Mouse (Mus musculus): ENCODE measurements at regions not wholly inside any gene's neighbourhood (a gene's known extent, or its start where the extent isn't known, plus 50 kb on each side); places are given as distances from the start of the nearest gene placed in this dataset.
"Not testable (repeated sequence)": the region's sequence is repeated elsewhere in the genome, so short reads cannot be mapped to it uniquely, and the experiment has no call there.

DNA sequence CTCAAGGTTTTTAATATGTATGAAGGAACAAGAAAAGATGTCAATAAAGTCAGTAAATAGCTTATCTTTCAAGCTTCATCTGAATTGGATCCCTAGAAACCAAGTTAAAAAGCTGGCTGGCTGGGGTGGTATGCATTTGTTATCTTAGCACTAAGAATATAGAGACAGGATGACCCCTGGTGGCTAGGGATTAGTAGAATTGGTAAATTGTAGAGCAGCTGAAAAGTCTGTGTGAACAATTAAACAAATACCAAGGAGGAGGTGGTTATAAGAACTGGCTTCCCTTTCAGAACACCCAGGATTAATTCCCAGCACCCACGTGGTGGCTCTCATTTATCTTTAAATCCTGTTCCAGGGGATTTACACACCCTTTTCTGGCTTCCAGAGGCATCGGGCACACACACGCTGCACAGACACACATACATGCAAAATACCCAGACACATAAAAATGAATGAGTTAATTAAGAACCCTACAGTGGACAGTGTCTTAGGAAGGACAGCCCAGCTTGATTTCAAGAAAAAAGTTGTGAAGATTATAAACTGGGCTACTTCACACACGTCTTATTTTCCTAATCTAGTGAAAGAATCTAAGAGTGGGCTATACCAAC lies 170.5 kb downstream of the Pdzph1 start:
- no peak for DNase-seq (ENCODE audit: low spot score)

GRCm38 (mm10) chr17:58819339-58819738 lies 171.8 kb downstream of the Pdzph1 start:
- DNase-seq (ENCODE audit: low spot score): no peak

- not testable (repeated sequence) for DNase-seq (ENCODE audit: low spot score)
Observed at GRCm38 (mm10) chr17:58775451-58775850, 215.7 kb downstream of the Pdzph1 start.

GRCm38 (mm10) chr17:58773595-58773994 lies 217.6 kb downstream of the Pdzph1 start:
- DNase-seq (ENCODE audit: low spot score): no peak

GRCm38 (mm10) chr17:58765141-58765540 lies 226.0 kb downstream of the Pdzph1 start:
- peak; percentile 62 for DNase-seq (ENCODE audit: low spot score)

GRCm38 (mm10) chr17:58749000-58749399 lies 242.2 kb downstream of the Pdzph1 start:
- no peak for DNase-seq (ENCODE audit: low spot score)

DNA sequence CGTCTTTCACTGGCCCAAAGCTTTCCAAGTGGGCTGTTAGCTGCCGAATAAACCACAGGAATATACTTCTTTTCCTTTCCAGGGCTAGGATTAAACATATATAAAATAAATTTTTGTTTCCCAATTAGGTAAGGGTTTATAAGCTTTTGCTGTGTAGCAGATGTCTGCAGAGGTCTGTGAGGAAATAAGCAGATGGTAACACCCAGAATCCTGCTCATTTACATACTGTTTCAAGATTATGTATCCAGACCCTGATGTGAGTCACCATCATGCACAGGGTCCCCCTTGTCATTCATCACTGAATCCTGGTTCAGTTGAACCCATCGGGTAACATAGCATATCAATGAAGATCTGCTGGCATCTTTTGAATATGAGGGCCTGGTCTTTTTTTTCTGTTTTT lies 242.9 kb downstream of the Pdzph1 start:
- DNase-seq (ENCODE audit: low spot score): no peak

- no peak for DNase-seq (ENCODE audit: low spot score)
Observed at GRCm38 (mm10) chr17:58710748-58711478, 280.3 kb downstream of the Pdzph1 start.

DNA sequence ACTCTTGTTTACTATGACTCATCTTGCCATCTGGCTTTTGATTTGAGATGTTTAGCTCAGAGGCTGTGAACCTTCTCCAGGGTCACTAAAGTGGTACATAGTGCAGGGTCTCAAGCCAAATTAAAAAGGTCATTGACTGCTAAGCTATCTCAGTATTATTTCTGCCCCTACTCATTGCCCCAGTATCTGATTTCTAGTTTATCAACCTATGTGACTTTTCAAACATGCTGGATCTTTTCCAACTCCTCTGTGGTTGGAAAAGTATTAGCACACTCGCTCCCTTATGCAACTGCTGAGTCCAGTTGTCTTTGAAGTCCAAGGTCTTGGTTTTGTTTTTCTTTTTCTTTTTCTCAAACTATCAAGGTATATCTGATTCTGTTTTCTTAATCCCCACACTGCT lies 301.0 kb downstream of the Pdzph1 start:
- DNase-seq (ENCODE audit: low spot score): no peak

- DNase-seq (ENCODE audit: low spot score): no peak
Observed at GRCm38 (mm10) chr17:58672291-58672690, 318.9 kb downstream of the Pdzph1 start.

DNA sequence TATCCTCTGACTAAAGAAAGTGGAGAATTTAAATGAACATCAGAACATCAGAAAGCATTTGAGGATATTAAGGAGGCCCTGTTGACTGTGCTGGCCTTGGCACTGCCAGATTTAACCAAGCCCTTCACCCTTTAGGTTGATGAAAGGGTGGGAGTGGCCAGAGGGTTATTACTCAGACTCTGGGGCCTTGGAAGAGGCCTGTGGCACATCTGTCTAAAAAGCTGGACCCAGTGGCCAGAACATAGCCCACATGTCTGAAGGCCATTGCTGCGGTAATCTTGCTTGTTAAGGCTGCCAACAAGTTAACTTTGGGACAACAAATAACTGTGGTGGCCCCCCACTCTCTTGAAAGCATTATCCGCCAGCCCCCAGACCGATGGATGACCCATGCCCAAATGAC lies 323.1 kb downstream of the Pdzph1 start:
- no peak for DNase-seq (ENCODE audit: low spot score)

- peak; percentile 6 for DNase-seq (ENCODE audit: low spot score)
Observed at GRCm38 (mm10) chr17:58643793-58644192, 347.4 kb downstream of the Pdzph1 start.

GRCm38 (mm10) chr17:58642273-58642672 lies 348.9 kb downstream of the Pdzph1 start:
- DNase-seq (ENCODE audit: low spot score): no peak

DNA sequence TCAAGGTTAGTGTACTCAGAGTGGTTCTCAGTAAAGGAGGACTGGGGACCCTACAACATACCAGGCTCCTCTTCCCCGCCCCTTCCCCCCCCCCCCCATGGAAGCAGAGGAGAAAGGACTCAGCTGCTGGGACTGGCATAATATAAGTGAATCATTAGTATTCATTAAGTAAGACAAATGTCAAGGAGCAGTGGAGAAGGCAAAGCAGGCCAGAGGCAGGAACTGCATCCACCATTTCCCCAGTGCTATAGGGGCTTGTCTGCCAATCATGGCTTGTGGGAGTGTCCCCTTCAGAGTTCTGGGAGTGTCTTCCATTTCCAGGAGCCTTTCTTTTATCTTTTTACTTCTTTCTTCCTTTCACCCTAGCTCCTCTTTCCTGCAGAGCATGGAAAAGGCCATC lies 392.3 kb downstream of the Pdzph1 start:
- DNase-seq (ENCODE audit: low spot score): no peak

- no peak for DNase-seq (ENCODE audit: low spot score)
Observed at GRCm38 (mm10) chr17:58596661-58597060, 394.5 kb downstream of the Pdzph1 start.

DNA sequence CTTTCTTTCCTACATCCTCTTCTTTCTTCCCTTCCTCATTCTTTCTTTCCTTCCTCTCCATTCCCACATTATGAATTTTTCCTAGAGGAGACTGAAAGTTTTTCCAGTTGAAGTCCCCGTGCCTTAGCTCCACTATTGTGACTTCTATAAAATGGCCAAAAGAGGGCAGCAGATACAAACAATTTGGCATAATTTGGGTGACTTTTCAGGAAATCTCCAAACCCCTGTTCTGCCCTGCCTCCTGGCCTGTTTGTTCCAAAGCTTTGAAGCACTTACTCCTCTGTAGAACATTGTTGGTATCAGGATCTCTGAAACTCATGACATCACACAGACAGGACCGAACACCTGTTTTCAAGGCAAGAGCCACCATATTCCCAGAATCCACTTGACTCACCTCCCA lies 403.2 kb downstream of the Pdzph1 start:
- peak; percentile 3 for DNase-seq (ENCODE audit: low spot score)

GRCm38 (mm10) chr17:58572885-58573284 lies 418.3 kb downstream of the Pdzph1 start:
- no peak for DNase-seq (ENCODE audit: low spot score)
